Mouse (Mus musculus) heart, postnatal 0 days (tissue): Measurements from ENCODE around the gene Rpl28. TPM values are rescaled to one million over a fixed set of nuclear protein-coding genes. Genes with fewer than 3 reads are reported as not detected.

Experiments used
- ATAC-seq: fragments of 200-750 bp; cut with Nextera tagmentation; 2 replicates; pipeline ENCODE4 v1.8.0; 2017; ENCODE audit warnings: low read depth, moderate number of reproducible peaks, moderate library complexity; ENCODE audit not compliant: insufficient read depth
- DNase-seq: peaks from one replicate; pipeline ENCODE4 v3.0.0-alpha.2; 2016; ENCODE audit warnings: low spot score
- H3K27ac ChIP-seq: fragments of 300-500 bp; sonication (generic); 2 replicates; pipeline ENCODE4 v1.5.1; 2014; ENCODE audit warnings: low read depth, mild to moderate bottlenecking
- H3K27me3 ChIP-seq: fragments of 300-500 bp; sonication (generic); 2 replicates; pipeline ENCODE4 v1.6.1; 2014; ENCODE audit warnings: low read length, mixed read lengths; ENCODE audit not compliant: control insufficient read depth, insufficient read depth
- H3K36me3 ChIP-seq: fragments of 300-500 bp; sonication (generic); replicated peaks from 2 replicates; pipeline ENCODE4 v1.6.1; 2014; ENCODE audit warnings: low read length, mixed read lengths; ENCODE audit not compliant: control insufficient read depth, insufficient read depth
- H3K4me1 ChIP-seq: fragments of 300-500 bp; sonication (generic); 2 replicates; pipeline ENCODE4 v1.6.1; 2014; ENCODE audit warnings: antibody characterized with exemption; ENCODE audit not compliant: control insufficient read depth, insufficient read depth
- H3K4me2 ChIP-seq: fragments of 300-500 bp; sonication (generic); 2 replicates; pipeline ENCODE4 v1.6.1; 2014; ENCODE audit warnings: low read depth, mild to moderate bottlenecking, low read length, moderate library complexity
- H3K4me3 ChIP-seq: fragments of 300-500 bp; sonication (generic); 2 replicates; pipeline ENCODE4 v1.5.1; 2014; ENCODE audit warnings: low read depth, low read length
- H3K9ac ChIP-seq: fragments of 300-500 bp; sonication (generic); replicated peaks from 2 replicates; pipeline ENCODE4 v1.6.1; 2014; ENCODE audit warnings: low read depth, low read length, mixed read lengths
- H3K9me3 ChIP-seq: fragments of 300-500 bp; sonication (generic); replicated peaks from 2 replicates; pipeline ENCODE4 v1.6.1; 2016; ENCODE audit warnings: low read length; ENCODE audit not compliant: control insufficient read depth
- CTCF ChIP-seq: IDR thresholded peaks from 2 replicates; pipeline ENCODE4 v1.5.1; 2016; ENCODE audit warnings: antibody characterized with exemption, control low read depth, low read depth
- EP300 ChIP-seq: IDR thresholded peaks from 2 replicates; pipeline ENCODE4 v1.6.1; 2016; ENCODE audit warnings: antibody characterized with exemption, low read depth
- WGBS: fragments of 180-500 bp; shearing (Covaris S2); extraction: QIAGEN DNeasy Blood & Tissue Kit; methylation state at CpG from one replicate; pipeline ENCODE4 v1.1.7; 2014; 5-methylcytosine and 5-hydroxymethylcytosine counted together
- polyA plus RNA-seq: library from polyadenylated mRNA; unstranded; fragments of >200 nt; fragmentation: Nextera tagmentation; extraction: Ambion mirVana; gene quantifications from 2 replicates; pipeline ENCODE4 v1.2.1, GENCODE M21; 2015
- total RNA-seq: library from RNA; depleted of rRNA; stranded (reverse); fragments of >200 nt; gene quantifications from 2 replicates; pipeline ENCODE4 v1.2.3, GENCODE M21; 2014; ENCODE audit warnings: low replicate concordance

Rpl28 gene
- total and polyA plus RNA-seq, 2 experiments from 2014 or later: 141 to 269 TPM

- TF ChIP-seq CTCF: no peak
- no peak for TF ChIP-seq EP300
- ATAC-seq (no peak), DNase-seq (no peak)
- Histone ChIP-seq H3K4me2 (no peak overlapping the region), H3K4me3 (no peak overlapping the region), H3K9me3 (no peaks in the 10 kb centered on the region), H3K27ac (no peak overlapping the region), H3K36me3 (no peaks in the 10 kb centered on the region), H3K27me3 (peaks cover 10% of the 10 kb centered on the region; the same call in 1 of the 2 replicates), H3K4me1 (no peaks in the 10 kb centered on the region), H3K9ac (no peak overlapping the region)
- 40% methylated on average over 4 of the region's 4 CpGs for WGBS
Measured at GRCm38 (mm10) chr7:4825365-4825764, 32.7 kb downstream of the Rpl28 start.

- ATAC-seq: no peak
- 8% methylated on average over 12 of the region's 12 CpGs for WGBS
- no peak overlapping the region for H3K9ac ChIP-seq
- no peaks in the 10 kb centered on the region for H3K4me1 ChIP-seq
- H3K27ac ChIP-seq: no peak overlapping the region
- no peak overlapping the region for H3K4me2 ChIP-seq
- no peak for TF ChIP-seq CTCF
- TF ChIP-seq EP300: no peak
- DNase-seq: no peak
- H3K36me3 ChIP-seq: no peaks in the 10 kb centered on the region
- H3K27me3 ChIP-seq: peaks cover 47% of the 10 kb centered on the region
- H3K4me3 ChIP-seq: no peak overlapping the region
- no peaks in the 10 kb centered on the region for H3K9me3 ChIP-seq
Measured at GRCm38 (mm10) chr7:4830476-4830875, 37.8 kb downstream of the Rpl28 start.

- peak overlapping the region; percentile 45 for H3K4me3 ChIP-seq
Measured at GRCm38 (mm10) chr7:4835631-4836327, 43.1 kb downstream of the Rpl28 start.

GRCm38 (mm10) chr7:4836351-4836792, 43.7 kb downstream of the Rpl28 start:
- no peak overlapping the region for H3K27ac ChIP-seq
- TF ChIP-seq EP300 (no peak), CTCF (peak; percentile 33; the same call in 1 of the 2 replicates)
- H3K4me2 ChIP-seq: peak overlapping the region; percentile 77
- DNase-seq (peak; percentile 29), ATAC-seq (peak; percentile 87)
- WGBS: 0% methylated on average over 50 of the region's 51 CpGs
- H3K36me3 ChIP-seq: no peaks in the 10 kb centered on the region
- H3K9me3 ChIP-seq: no peaks in the 10 kb centered on the region
- peaks cover 5% of the 10 kb centered on the region; the same call in 1 of the 2 replicates for H3K4me1 ChIP-seq
- H3K9ac ChIP-seq: no peak overlapping the region
- H3K27me3 ChIP-seq: peaks cover 69% of the 10 kb centered on the region
- H3K4me3 ChIP-seq: peak overlapping the region; percentile 45

More at GRCm38 (mm10) chr7:4835631-4836327, 43.1 kb downstream of the Rpl28 start:
- Histone ChIP-seq H3K9ac (no peak overlapping the region), H3K4me1 (peaks cover 5% of the 10 kb centered on the region; the same call in 1 of the 2 replicates), H3K27ac (no peak overlapping the region), H3K36me3 (no peaks in the 10 kb centered on the region), H3K9me3 (no peaks in the 10 kb centered on the region), H3K4me2 (peak overlapping the region; percentile 77), H3K27me3 (peaks cover 72% of the 10 kb centered on the region)
- no peak for TF ChIP-seq EP300
- TF ChIP-seq CTCF: no peak
- ATAC-seq (0 out of 2 replicates have a peak, but pooled peaks have one; percentile 12), DNase-seq (no peak)
- 7% methylated on average over 33 of the region's 34 CpGs for WGBS

GRCm38 (mm10) chr7:4837639-4838038, 45.0 kb downstream of the Rpl28 start:
- Histone ChIP-seq H3K27ac (no peak overlapping the region), H3K4me2 (no peak overlapping the region), H3K4me1 (peaks cover 5% of the 10 kb centered on the region; the same call in 1 of the 2 replicates), H3K36me3 (no peaks in the 10 kb centered on the region), H3K9ac (no peak overlapping the region), H3K9me3 (no peaks in the 10 kb centered on the region), H3K4me3 (no peak overlapping the region), H3K27me3 (peaks cover 73% of the 10 kb centered on the region)
- no peak for DNase-seq
- 8% methylated on average over 1 of the region's 1 CpGs for WGBS
- no peak for ATAC-seq
- TF ChIP-seq EP300 (no peak), CTCF (no peak)
